Mouse (Mus musculus) cerebellum, adult 9-10 months (tissue): ENCODE data around the gene Serpina3m.
"Not testable (repeated sequence)": the region's sequence is repeated elsewhere in the genome, so short reads cannot be mapped to it uniquely, and the experiment has no call there.

ENCODE experiments used
- DNase-seq: peaks from one replicate; pipeline ENCODE4 v3.0.0; 2022

The Serpina3m gene

GRCm38 (mm10) chr12:104391057-104391456 is 52.8 kb downstream of the Serpina3m start:
- not testable (repeated sequence) for DNase-seq

- no peak for DNase-seq
These were observed 65.7 kb downstream of the Serpina3m start for GRCm38 (mm10) chr12:104403968-104404367.

- no peak for DNase-seq
These were observed 68.2 kb downstream of the Serpina3m start, which contains the start of gene Serpina3n for GRCm38 (mm10) chr12:104406454-104406885. Gene Serpina3n (plus strand): TSS chr12:104406729.

GRCm38 (mm10) chr12:104412507-104412906 is 74.2 kb downstream of the Serpina3m start:
- DNase-seq = no peak

GRCm38 (mm10) chr12:104414576-104414975 is 76.3 kb downstream of the Serpina3m start:
- DNase-seq = no peak

GRCm38 (mm10) chr12:104415625-104416315 is 77.5 kb downstream of the Serpina3m start:
- peak; percentile 63 for DNase-seq

GRCm38 (mm10) chr12:104418340-104419135 is 80.3 kb downstream of the Serpina3m start:
- DNase-seq = peak; percentile 63

- DNase-seq = no peak
These were observed 80.8 kb downstream of the Serpina3m start for GRCm38 (mm10) chr12:104419136-104419462.

GRCm38 (mm10) chr12:104422615-104423392 is 84.5 kb downstream of the Serpina3m start:
- no peak for DNase-seq

- DNase-seq = no peak
These were observed 87.3 kb downstream of the Serpina3m start for GRCm38 (mm10) chr12:104425591-104425990.

GRCm38 (mm10) chr12:104426915-104427314 is 88.6 kb downstream of the Serpina3m start:
- DNase-seq = peak; percentile 24

- no peak for DNase-seq
These were observed 93.1 kb downstream of the Serpina3m start for GRCm38 (mm10) chr12:104431359-104431758.

GRCm38 (mm10) chr12:104433214-104433613 is 94.9 kb downstream of the Serpina3m start:
- no peak for DNase-seq

- DNase-seq = no peak
These were observed 95.9 kb downstream of the Serpina3m start for GRCm38 (mm10) chr12:104433951-104434735.

GRCm38 (mm10) chr12:104440087-104440760 is 101.9 kb downstream of the Serpina3m start:
- peak; percentile 85 for DNase-seq

GRCm38 (mm10) chr12:104443716-104444115 is 105.4 kb downstream of the Serpina3m start:
- no peak for DNase-seq
